Mouse (Mus musculus): ENCODE data around the gene Cdh1.

DNA sequence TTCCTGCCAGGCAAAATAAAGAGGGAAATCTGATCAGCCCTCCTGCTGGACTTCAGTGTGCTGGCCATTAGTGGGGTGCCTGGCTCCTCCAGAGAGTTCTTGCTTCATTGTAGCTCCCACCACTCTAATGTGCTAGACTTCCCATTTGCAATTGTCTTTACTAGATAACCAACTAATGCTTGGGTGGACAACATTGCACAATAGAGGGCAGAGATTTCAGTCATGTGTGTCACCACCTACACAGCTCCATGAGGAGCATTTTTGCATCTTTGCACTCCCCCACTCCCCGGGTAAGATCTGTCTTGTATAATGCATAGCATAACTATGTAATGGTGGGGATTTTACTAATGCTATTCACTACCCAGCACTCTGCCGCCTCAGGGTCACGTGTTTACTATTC is 21.6 kb downstream of the Cdh1 start:
- no peak for TF ChIP-seq CTCF (IDR thresholded peaks at IDR 0.05)
- no peak for TF ChIP-seq POLR2A (IDR thresholded peaks at IDR 0.05; ENCODE audit: insufficient read depth, low read depth, low read length)
